Mouse (Mus musculus): Measurements from ENCODE around the gene Dusp3. TPM values are rescaled to one million over a fixed set of nuclear protein-coding genes. Genes with fewer than 3 reads are reported as not detected.
A peak's percentile ranks its signal among the peaks of the same experiment; 100 is the strongest.

The Dusp3 gene
- polyA plus RNA-seq, 1 experiment from 2014 or later = 9.3 TPM

DNA sequence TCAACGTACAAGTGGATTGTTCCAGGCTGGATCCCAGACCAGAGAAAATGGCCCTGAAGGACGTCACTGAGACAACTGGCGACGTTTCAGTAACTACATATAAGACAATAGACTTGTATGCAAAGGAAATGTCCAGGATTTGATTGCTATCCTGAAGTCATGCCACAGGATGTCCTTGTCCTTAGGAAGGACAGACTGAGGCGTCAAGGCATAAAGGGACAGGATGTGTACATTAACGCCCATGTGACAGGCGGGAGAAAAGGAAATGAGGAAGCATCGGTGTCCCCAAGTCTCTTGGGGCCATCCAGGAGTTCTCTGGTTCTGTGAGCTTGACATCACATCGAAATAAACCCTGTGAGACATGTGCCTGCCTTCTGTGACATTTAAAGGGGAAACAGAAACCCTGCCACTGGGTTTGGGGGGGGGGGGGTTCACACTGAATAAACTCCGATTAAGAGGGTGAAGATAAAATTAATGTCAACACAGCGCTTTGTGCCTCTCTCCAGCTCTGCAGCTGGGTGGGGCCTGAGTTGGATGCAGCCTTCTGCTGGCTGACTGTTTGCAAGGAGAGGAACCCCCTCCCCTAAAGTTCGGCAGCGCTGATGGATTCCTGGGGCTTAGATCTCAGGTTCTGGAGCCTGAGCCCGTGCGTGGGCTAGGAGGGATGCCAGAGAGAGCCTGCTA is 22.3 kb upstream of the Dusp3 start:
- no peak overlapping the region for H3K4me3 ChIP-seq
- WGBS = 89% methylated on average over 15 of the region's 15 CpGs
- ATAC-seq (ENCODE audit: low FRiP score, low read depth) = no peak
- peaks cover 30% of the 10 kb centered on the region for H3K4me1 ChIP-seq
- H3K9ac ChIP-seq (replicated peaks) = no peak overlapping the region
- peaks cover 78% of the 10 kb centered on the region for H3K36me3 ChIP-seq
- H3K9me3 ChIP-seq = no peaks in the 10 kb centered on the region
- H3K4me2 ChIP-seq (replicated peaks) = no peak overlapping the region
- 0 out of 2 replicates have a peak overlapping the region, but pooled peaks have one; percentile 76 for H3K27ac ChIP-seq (replicated peaks)
- H3K27me3 ChIP-seq = no peaks in the 10 kb centered on the region

DNA sequence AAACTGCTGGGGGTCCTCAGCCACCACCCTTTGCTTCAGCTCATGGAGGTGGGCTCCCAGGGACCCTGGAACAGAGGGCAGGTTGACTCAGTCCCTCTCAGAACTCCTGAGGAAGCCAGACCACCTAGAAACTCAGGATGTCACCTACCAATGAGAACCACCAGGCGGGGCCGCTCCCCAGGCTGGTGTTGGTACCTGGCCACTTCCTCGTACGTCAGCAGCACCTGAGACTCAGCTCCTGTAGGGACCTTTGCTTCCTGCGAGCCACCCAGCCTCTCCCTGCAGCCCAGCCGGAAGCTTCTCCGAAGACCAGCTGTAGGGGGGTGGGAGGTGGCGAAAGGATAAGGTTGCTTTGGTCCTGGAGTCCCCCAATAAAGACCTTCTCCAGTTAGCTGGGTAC is 21.6 kb upstream of the Dusp3 start:
- 93% methylated on average over 8 of the region's 8 CpGs for WGBS
- Histone ChIP-seq H3K9me3 (no peaks in the 10 kb centered on the region), H3K27me3 (no peaks in the 10 kb centered on the region), H3K36me3 (peaks cover 77% of the 10 kb centered on the region), H3K4me1 (peaks cover 27% of the 10 kb centered on the region), H3K9ac (replicated peaks) (no peak overlapping the region), H3K4me3 (no peak overlapping the region), H3K27ac (replicated peaks) (no peak overlapping the region), H3K4me2 (replicated peaks) (no peak overlapping the region)
- ATAC-seq (ENCODE audit: low FRiP score, low read depth) = no peak

DNA sequence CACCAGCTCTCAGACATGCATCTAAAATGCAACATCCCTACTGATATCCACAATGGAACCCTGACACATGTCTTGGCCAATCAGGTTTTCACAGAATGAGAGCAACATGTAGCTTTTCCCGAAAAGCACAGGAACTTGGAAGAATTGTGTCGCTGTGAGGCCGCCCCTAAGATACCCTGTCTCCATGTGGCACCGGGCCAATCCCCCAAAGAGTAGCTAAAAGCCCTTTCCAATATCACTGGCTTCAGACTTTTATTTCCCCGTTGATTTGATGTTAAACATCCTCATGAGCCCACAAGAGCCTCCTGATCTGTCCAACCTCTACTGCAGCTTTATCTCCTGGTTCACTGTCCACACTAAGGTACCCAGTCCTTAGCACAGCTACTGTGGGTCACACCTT is 19.9 kb upstream of the Dusp3 start:
- Histone ChIP-seq H3K9ac (replicated peaks) (no peak overlapping the region), H3K4me2 (replicated peaks) (no peak overlapping the region), H3K4me1 (peaks cover 27% of the 10 kb centered on the region), H3K27me3 (no peaks in the 10 kb centered on the region), H3K27ac (replicated peaks) (peak overlapping the region; percentile 65), H3K4me3 (no peak overlapping the region), H3K36me3 (peaks cover 64% of the 10 kb centered on the region), H3K9me3 (no peaks in the 10 kb centered on the region)
- WGBS = 89% methylated on average over 5 of the region's 5 CpGs
- ATAC-seq (ENCODE audit: low FRiP score, low read depth) = no peak

DNA sequence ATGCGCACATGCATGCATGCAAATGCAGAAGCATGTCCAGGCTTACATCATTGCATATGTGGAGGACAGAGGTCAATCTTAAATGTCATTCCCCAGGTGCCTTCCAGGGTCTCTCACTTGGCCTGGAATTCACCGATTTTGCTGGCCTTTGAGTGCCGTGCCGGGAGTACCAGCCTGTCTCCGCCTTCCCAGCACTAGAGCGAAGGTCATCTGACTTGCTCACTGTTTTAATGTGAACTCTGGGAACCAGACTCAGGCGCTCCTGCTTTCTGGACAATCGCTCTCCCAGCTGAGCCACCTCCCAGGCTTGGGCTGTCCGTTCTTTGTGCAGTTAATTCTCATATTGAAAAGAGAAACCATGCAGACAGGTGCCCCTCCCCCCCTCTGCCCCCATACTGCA is 19.5 kb upstream of the Dusp3 start:
- no peaks in the 10 kb centered on the region for H3K27me3 ChIP-seq
- H3K9me3 ChIP-seq = no peaks in the 10 kb centered on the region
- 61% methylated on average over 9 of the region's 9 CpGs for WGBS
- no peak overlapping the region for H3K4me3 ChIP-seq
- H3K27ac ChIP-seq (replicated peaks) = peak overlapping the region; percentile 65
- peaks cover 27% of the 10 kb centered on the region for H3K4me1 ChIP-seq
- no peak overlapping the region for H3K9ac ChIP-seq (replicated peaks)
- no peak overlapping the region for H3K4me2 ChIP-seq (replicated peaks)
- peaks cover 64% of the 10 kb centered on the region for H3K36me3 ChIP-seq
- ATAC-seq (ENCODE audit: low FRiP score, low read depth) = no peak

DNA sequence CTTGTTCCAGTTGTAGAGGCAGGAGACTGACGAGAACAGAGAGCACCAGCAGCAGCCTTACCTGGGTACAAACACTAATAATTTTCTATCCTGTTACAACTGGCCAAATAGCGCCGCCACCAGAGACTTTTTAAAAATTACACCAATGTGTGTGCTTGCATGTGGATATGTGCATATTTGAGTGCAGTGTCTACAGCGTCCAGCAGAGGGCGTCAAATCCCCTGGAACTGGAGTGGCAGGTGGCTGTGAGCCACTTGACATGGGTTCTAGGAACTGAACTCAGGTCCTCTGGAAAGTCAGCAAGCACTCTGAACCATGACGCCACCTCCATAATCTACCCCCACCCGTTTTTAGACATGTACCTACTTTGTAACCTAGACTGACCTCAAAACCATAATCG is 17.4 kb upstream of the Dusp3 start:
- Histone ChIP-seq H3K27me3 (no peaks in the 10 kb centered on the region), H3K9me3 (no peaks in the 10 kb centered on the region), H3K9ac (replicated peaks) (no peak overlapping the region), H3K4me1 (peaks cover 12% of the 10 kb centered on the region; the same call in 1 of the 2 replicates), H3K27ac (replicated peaks) (no peak overlapping the region), H3K4me3 (no peak overlapping the region), H3K4me2 (replicated peaks) (no peak overlapping the region), H3K36me3 (peaks cover 58% of the 10 kb centered on the region)
- WGBS = 91% methylated on average over 8 of the region's 8 CpGs
- no peak for ATAC-seq (ENCODE audit: low FRiP score, low read depth)

DNA sequence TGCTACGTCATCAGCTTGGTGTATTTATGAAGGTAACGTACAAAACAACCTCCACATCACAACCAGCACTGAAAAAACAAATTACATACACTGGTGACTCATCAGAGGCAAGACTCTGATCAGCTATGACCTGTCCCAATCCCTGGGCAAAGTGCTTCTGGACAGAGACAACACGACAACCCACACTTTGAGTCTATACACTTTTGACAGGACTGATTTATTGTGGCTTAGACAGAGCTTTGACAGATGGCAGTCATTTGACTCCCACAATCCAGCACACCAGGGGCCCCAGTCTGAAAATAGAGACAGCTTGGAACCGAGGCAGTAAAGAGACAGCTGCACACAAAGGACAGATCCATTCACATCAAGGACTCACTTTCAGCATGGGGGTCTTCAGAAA is 12.7 kb upstream of the Dusp3 start:
- Histone ChIP-seq H3K4me2 (replicated peaks) (no peak overlapping the region), H3K9me3 (no peaks in the 10 kb centered on the region), H3K27ac (replicated peaks) (no peak overlapping the region), H3K27me3 (no peaks in the 10 kb centered on the region), H3K4me3 (no peak overlapping the region), H3K36me3 (peaks cover 24% of the 10 kb centered on the region), H3K4me1 (no peaks in the 10 kb centered on the region), H3K9ac (replicated peaks) (no peak overlapping the region)
- WGBS = 58% methylated on average over 4 of the region's 4 CpGs
- no peak for ATAC-seq (ENCODE audit: low FRiP score, low read depth)

DNA sequence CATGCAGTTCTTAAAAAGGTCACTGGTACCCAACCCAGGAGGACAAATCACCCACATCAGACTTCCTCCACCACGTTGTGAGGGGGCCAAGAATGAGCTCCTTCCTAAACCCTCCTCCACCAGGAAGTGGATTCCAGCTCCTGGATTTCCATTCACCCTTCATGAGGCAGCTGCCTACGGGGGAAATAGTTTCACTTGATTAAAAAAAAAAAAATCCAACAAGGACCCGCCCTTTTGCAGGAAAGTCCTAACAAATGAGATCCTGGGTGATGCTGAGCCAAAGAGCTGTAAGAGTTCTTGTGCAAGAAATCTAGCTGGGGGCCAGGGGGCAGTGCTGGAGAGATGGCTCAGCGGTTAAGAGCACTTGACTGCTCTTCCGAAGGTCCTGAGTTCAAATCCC is 11.4 kb upstream of the Dusp3 start:
- Histone ChIP-seq H3K9me3 (no peaks in the 10 kb centered on the region), H3K9ac (replicated peaks) (no peak overlapping the region), H3K27ac (replicated peaks) (no peak overlapping the region), H3K36me3 (peaks cover 17% of the 10 kb centered on the region), H3K4me3 (no peak overlapping the region), H3K4me2 (replicated peaks) (no peak overlapping the region), H3K27me3 (no peaks in the 10 kb centered on the region), H3K4me1 (no peaks in the 10 kb centered on the region)
- 58% methylated on average over 5 of the region's 5 CpGs for WGBS
- ATAC-seq (ENCODE audit: low FRiP score, low read depth) = no peak

DNA sequence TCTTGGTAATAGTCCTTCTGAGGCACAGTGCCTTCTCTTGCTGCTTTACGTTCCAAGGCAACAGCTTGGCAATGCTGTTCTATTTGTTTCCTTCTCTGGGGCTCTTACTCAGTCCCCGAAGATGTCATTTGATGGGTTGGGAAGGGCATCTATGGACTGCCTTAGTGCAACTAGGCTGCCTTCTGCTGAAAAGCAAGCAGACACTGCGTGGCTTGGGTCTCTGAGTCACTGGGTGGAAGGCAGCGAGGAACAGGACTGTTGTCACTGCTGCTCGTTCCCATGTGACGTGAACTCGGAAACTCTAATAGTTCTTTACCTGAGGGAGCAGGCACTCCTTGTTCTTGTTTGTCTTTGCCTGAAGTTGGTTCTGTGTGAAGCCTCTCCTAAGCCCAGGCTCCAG is 9.1 kb upstream of the Dusp3 start:
- 0 out of 2 replicates have a peak, but pooled peaks cover 5% of the 10 kb centered on the region for H3K27me3 ChIP-seq
- H3K9ac ChIP-seq (replicated peaks) = no peak overlapping the region
- H3K9me3 ChIP-seq = no peaks in the 10 kb centered on the region
- peaks cover 8% of the 10 kb centered on the region; the same call in 1 of the 2 replicates for H3K36me3 ChIP-seq
- WGBS = 92% methylated on average over 7 of the region's 7 CpGs
- H3K4me3 ChIP-seq = no peak overlapping the region
- ATAC-seq (ENCODE audit: low FRiP score, low read depth) = no peak
- H3K27ac ChIP-seq (replicated peaks) = no peak overlapping the region
- H3K4me1 ChIP-seq = no peaks in the 10 kb centered on the region
- no peak overlapping the region for H3K4me2 ChIP-seq (replicated peaks)

DNA sequence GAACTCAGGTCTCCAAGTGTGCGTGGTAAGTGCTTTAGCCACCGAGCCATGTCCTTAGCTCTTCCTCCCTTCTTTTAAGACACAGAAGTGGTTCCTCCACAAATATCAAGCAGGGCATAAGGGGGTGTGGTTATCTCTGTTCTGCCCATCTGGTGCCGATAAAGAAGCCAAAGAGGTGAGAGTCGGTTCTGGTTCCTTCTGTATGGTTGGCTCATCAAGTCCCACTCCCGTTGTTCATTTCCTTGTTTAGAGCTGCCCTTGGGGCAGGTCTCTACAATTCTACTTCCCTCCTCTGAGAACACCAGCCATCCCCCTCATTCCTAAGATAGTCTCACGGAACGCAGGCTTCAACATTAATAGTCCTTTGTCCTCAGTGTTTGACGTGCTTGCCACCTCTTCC is 7.3 kb upstream of the Dusp3 start:
- H3K9me3 ChIP-seq = no peaks in the 10 kb centered on the region

DNA sequence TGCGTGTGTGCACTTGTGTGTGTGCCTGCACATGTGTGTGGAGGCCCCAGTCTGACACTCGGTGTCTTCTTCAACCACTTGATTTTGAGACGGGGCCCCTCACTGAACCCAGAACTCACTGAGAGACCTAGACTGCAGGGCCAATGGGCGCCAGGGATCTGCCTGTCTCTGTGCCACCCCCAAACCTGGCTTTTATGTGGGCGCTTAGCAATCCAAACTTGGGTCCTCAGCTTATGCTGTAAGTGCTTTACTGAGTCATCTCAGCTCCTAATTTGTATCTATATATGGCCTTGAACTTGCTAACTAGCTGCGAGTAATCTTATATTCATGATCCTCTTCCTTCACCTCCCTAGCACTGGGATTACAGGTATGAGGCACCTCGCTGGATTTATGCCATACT is 5.6 kb upstream of the Dusp3 start:
- 84% methylated on average over 7 of the region's 7 CpGs for WGBS
- Histone ChIP-seq H3K4me3 (no peak overlapping the region), H3K9me3 (no peaks in the 10 kb centered on the region), H3K9ac (replicated peaks) (no peak overlapping the region), H3K36me3 (no peaks in the 10 kb centered on the region), H3K4me2 (replicated peaks) (no peak overlapping the region), H3K27ac (replicated peaks) (no peak overlapping the region), H3K4me1 (peaks cover 6% of the 10 kb centered on the region; the same call in 1 of the 2 replicates), H3K27me3 (peaks cover 9% of the 10 kb centered on the region; the same call in 1 of the 2 replicates)
- ATAC-seq (ENCODE audit: low FRiP score, low read depth) = no peak

More for the DNA sequence above, 7.3 kb upstream of the Dusp3 start:
- ATAC-seq (ENCODE audit: low FRiP score, low read depth) = no peak
- H3K9ac ChIP-seq (replicated peaks) = no peak overlapping the region
- no peak overlapping the region for H3K4me2 ChIP-seq (replicated peaks)
- H3K4me1 ChIP-seq = no peaks in the 10 kb centered on the region
- no peak overlapping the region for H3K27ac ChIP-seq (replicated peaks)
- no peaks in the 10 kb centered on the region for H3K36me3 ChIP-seq
- 0 out of 2 replicates have a peak, but pooled peaks cover 5% of the 10 kb centered on the region for H3K27me3 ChIP-seq
- 87% methylated on average over 8 of the region's 8 CpGs for WGBS
- no peak overlapping the region for H3K4me3 ChIP-seq

DNA sequence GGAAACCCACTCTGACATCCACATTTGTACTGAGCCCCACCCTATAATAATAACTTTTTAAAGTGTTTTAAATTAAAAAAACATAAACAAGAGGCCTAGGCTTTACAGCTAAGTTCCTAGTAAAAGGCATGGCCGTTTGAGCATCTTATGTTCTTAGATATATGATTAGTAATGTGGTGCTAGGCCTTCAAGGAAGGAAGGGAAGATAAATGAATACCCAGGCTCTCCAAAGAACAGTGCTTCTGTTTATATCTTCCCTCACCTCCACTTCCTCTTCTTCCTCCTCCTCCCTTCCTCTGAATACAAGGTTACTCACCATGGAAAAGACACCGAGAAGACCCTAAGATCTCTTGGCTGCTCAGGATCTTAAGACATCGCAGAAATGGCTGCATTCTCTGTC is 5.0 kb upstream of the Dusp3 start:
- H3K27me3 ChIP-seq = peaks cover 15% of the 10 kb centered on the region; the same call in 1 of the 2 replicates
- H3K27ac ChIP-seq (replicated peaks) = no peak overlapping the region
- peaks cover 6% of the 10 kb centered on the region; the same call in 1 of the 2 replicates for H3K4me1 ChIP-seq
- H3K9ac ChIP-seq (replicated peaks) = no peak overlapping the region
- no peak overlapping the region for H3K4me3 ChIP-seq
- no peaks in the 10 kb centered on the region for H3K9me3 ChIP-seq
- WGBS = 91% methylated on average over 3 of the region's 3 CpGs
- ATAC-seq (ENCODE audit: low FRiP score, low read depth) = no peak
- H3K36me3 ChIP-seq = no peaks in the 10 kb centered on the region
- no peak overlapping the region for H3K4me2 ChIP-seq (replicated peaks)

DNA sequence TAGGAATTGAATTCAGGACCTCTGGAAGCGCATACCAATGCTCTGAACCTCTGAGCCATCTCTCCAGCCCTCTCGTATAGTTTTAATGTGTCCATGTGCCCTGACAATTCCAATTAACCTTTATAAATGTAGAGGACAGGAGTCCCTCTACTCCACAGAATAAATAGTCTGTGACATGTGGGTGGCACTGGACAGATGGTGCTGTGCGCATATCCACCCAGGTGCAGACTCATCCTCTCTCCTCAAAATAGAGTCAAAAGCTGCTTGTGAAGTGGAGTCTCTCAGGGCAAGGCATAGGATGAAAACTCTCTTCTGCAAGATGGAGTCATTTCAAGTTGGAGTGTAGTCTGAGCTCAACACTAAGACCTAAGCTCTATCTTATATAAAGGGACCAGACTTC is 3.4 kb upstream of the Dusp3 start:
- Histone ChIP-seq H3K4me3 (no peak overlapping the region), H3K27ac (replicated peaks) (no peak overlapping the region), H3K36me3 (no peaks in the 10 kb centered on the region), H3K4me1 (peaks cover 8% of the 10 kb centered on the region; the same call in 1 of the 2 replicates), H3K27me3 (peaks cover 21% of the 10 kb centered on the region; the same call in 1 of the 2 replicates), H3K9me3 (no peaks in the 10 kb centered on the region), H3K9ac (replicated peaks) (no peak overlapping the region), H3K4me2 (replicated peaks) (no peak overlapping the region)
- WGBS = 93% methylated on average over 3 of the region's 3 CpGs
- ATAC-seq (ENCODE audit: low FRiP score, low read depth) = no peak

DNA sequence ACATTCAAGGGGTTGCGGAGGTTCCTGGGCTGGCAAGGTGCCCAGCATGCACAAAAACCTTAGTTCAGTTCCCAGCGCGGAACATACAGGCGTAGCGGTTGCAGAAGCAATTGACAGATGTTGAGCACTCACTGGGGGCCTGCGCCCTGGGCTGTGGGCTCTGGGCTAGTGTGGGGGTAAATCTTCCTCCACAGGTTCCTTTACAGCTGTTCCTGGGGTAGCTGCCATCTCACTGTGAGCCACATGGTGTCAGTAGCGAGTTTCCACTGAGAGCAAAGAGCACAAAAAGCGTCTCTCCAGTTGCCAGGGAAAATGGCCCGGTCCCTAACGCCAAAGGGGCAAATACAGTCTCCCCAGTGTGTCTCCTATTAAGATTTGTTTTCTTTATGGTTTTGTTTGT is 823 bp downstream of the Dusp3 start:
- ATAC-seq (ENCODE audit: low FRiP score, low read depth) = no peak
- Histone ChIP-seq H3K9me3 (no peaks in the 10 kb centered on the region), H3K4me2 (replicated peaks) (no peak overlapping the region), H3K4me1 (peaks cover 25% of the 10 kb centered on the region), H3K4me3 (no peak overlapping the region), H3K27me3 (peaks cover 25% of the 10 kb centered on the region), H3K36me3 (no peaks in the 10 kb centered on the region), H3K27ac (replicated peaks) (no peak overlapping the region), H3K9ac (replicated peaks) (no peak overlapping the region)
- WGBS = 10% methylated on average over 10 of the region's 10 CpGs

Data from midbrain, embryonic 12.5 days (tissue).